Comparison of ENCODE assay signal across 9 mouse cellular contexts in genomic region chr11:69581814-69582213, GRCm38 (mm10). TPM values are rescaled to one million over a fixed set of nuclear protein-coding genes. Genes with fewer than 3 reads are reported as not detected.
DNase-seq lines count a peak whose midpoint lies in the region; ATAC-seq and TF ChIP-seq lines count a peak whose summit lies in the region.
"Had no signal": no experiment of that assay in that cellular context is flagged by ENCODE, and none has a peak within 500 bp of the region (broad histone marks: within the 10 kb centered on the region; RNA-seq: fewer than 3 reads in every experiment).

No protein-coding gene starts in this region.

- TF ChIP-seq POLR2A in limb, embryonic 14.5 days (IDR thresholded peaks at IDR 0.05; ENCODE audit: borderline replicate concordance, extremely low read depth, insufficient read depth, insufficient read length): no peak

- H3K9ac ChIP-seq in lung, embryonic 16.5 days (ENCODE audit: low read length): peak overlapping the region; percentile 86
- H3K9ac ChIP-seq in embryonic facial prominence, embryonic 12.5 days: peak overlapping the region; percentile 71
- H3K9ac ChIP-seq in limb, embryonic 14.5 days (ENCODE audit: low read depth, low read length, severe bottlenecking): peak overlapping the region; percentile 81
- peak overlapping the region; percentile 76 for H3K9ac ChIP-seq in stomach, embryonic 14.5 days (replicated peaks; ENCODE audit: low read depth, low read length)

- no peaks in the 10 kb centered on the region for H3K36me3 ChIP-seq in lung, embryonic 16.5 days (ENCODE audit: control insufficient read depth, insufficient read depth, low read length)
- peaks cover 11% of the 10 kb centered on the region for H3K36me3 ChIP-seq in embryonic facial prominence, embryonic 12.5 days
- H3K36me3 ChIP-seq in limb, embryonic 14.5 days (ENCODE audit: control insufficient read depth, insufficient read depth, low read length): peaks cover 24% of the 10 kb centered on the region
- peaks cover 15% of the 10 kb centered on the region; the same call in 1 of the 2 replicates for H3K36me3 ChIP-seq in stomach, embryonic 14.5 days (ENCODE audit: control insufficient read depth, insufficient read depth, low read length)

- no peak for DNase-seq in lung, postnatal 4 days
- no peak for DNase-seq in limb, embryonic 14.5 days (ENCODE audit: low spot score)
- DNase-seq in adrenal gland, postnatal 36 days: no peak
- DNase-seq in thymus, postnatal 10 days (ENCODE audit: low spot score in 2 of 2): no peak
- DNase-seq in T-cell, adult 2 months (ENCODE audit: low spot score): no peak

- under 1% methylated on average over 8 of the region's 8 CpGs for WGBS in lung, embryonic 16.5 days
- WGBS in embryonic facial prominence, embryonic 12.5 days: under 1% methylated on average over 8 of the region's 8 CpGs
- WGBS in limb, embryonic 14.5 days: under 1% methylated on average over 8 of the region's 8 CpGs
- WGBS in stomach, embryonic 14.5 days: 2% methylated on average over 8 of the region's 8 CpGs

- H3K4me1 ChIP-seq in lung, embryonic 16.5 days (replicated peaks; ENCODE audit: control insufficient read depth, insufficient read depth, low read length): peaks cover 21% of the 10 kb centered on the region
- peaks cover 24% of the 10 kb centered on the region for H3K4me1 ChIP-seq in embryonic facial prominence, embryonic 12.5 days
- H3K4me1 ChIP-seq in limb, embryonic 14.5 days (ENCODE audit: control insufficient read depth, insufficient read depth, low read length): peaks cover 23% of the 10 kb centered on the region
- H3K4me1 ChIP-seq in stomach, embryonic 14.5 days (ENCODE audit: control insufficient read depth, insufficient read depth, low read length): peaks cover 18% of the 10 kb centered on the region

- H3K4me2 ChIP-seq in lung, embryonic 16.5 days (ENCODE audit: low read depth, low read length): peak overlapping the region; percentile 72
- H3K4me2 ChIP-seq in embryonic facial prominence, embryonic 12.5 days (replicated peaks): peak overlapping the region; percentile 68
- H3K4me2 ChIP-seq in limb, embryonic 14.5 days (replicated peaks; ENCODE audit: low read depth, low read length, severe bottlenecking): peak overlapping the region; percentile 73
- H3K4me2 ChIP-seq in stomach, embryonic 14.5 days (replicated peaks; ENCODE audit: low read depth, low read length): peak overlapping the region; percentile 95

- peak overlapping the region; percentile 98 for H3K27ac ChIP-seq in lung, embryonic 16.5 days (ENCODE audit: low read length)
- H3K27ac ChIP-seq in embryonic facial prominence, embryonic 12.5 days: peak overlapping the region; percentile 95
- peak overlapping the region; percentile 90 for H3K27ac ChIP-seq in limb, embryonic 14.5 days (replicated peaks; ENCODE audit: low read depth, low read length)
- H3K27ac ChIP-seq in stomach, embryonic 14.5 days (ENCODE audit: low read length): peak overlapping the region; percentile 96

- no peaks in the 10 kb centered on the region for H3K9me3 ChIP-seq in lung, embryonic 16.5 days (ENCODE audit: control insufficient read depth, low read length)
- no peaks in the 10 kb centered on the region for H3K9me3 ChIP-seq in embryonic facial prominence, embryonic 12.5 days
- no peaks in the 10 kb centered on the region for H3K9me3 ChIP-seq in limb, embryonic 14.5 days (ENCODE audit: control insufficient read depth, low read length)
- no peaks in the 10 kb centered on the region for H3K9me3 ChIP-seq in stomach, embryonic 14.5 days (ENCODE audit: control insufficient read depth, low read depth, low read length)

- H3K4me3 ChIP-seq in lung, embryonic 16.5 days (ENCODE audit: low read length): peak overlapping the region; percentile 89
- H3K4me3 ChIP-seq in embryonic facial prominence, embryonic 12.5 days: peak overlapping the region; percentile 72
- H3K4me3 ChIP-seq in limb, embryonic 14.5 days (replicated peaks; ENCODE audit: low read length): peak overlapping the region; percentile 83
- H3K4me3 ChIP-seq in stomach, embryonic 14.5 days (ENCODE audit: low read depth, low read length): peak overlapping the region; percentile 53

- no peaks in the 10 kb centered on the region for H3K27me3 ChIP-seq in lung, embryonic 16.5 days (ENCODE audit: control insufficient read depth, insufficient read depth, low read depth, low read length)
- H3K27me3 ChIP-seq in embryonic facial prominence, embryonic 12.5 days: no peaks in the 10 kb centered on the region
- no peaks in the 10 kb centered on the region for H3K27me3 ChIP-seq in limb, embryonic 14.5 days (ENCODE audit: control insufficient read depth, insufficient read depth, low read length)
- H3K27me3 ChIP-seq in stomach, embryonic 14.5 days (ENCODE audit: control insufficient read depth, insufficient read depth, low read length): no peaks in the 10 kb centered on the region

- no peak for ATAC-seq in lung, embryonic 16.5 days (ENCODE audit: low read depth)
- ATAC-seq in embryonic facial prominence, embryonic 12.5 days (ENCODE audit: insufficient number of reproducible peaks, insufficient read depth, low FRiP score, low TSS enrichment): no peak
- ATAC-seq in limb, embryonic 14.5 days (ENCODE audit: low FRiP score, low read depth): no peak
- no peak for ATAC-seq in stomach, embryonic 14.5 days (ENCODE audit: insufficient number of reproducible peaks, insufficient read depth, low FRiP score, low read depth)

RNA-seq across cellular contexts. Expression of gene Trp53, which starts 1.7 kb away (rescaled TPM):
- 141 and 154 TPM in 2 replicates for polyA plus RNA-seq in lung, embryonic 16.5 days (2015; fragmentation: Nextera tagmentation; extraction: Ambion mirVana)
- polyA plus RNA-seq in embryonic facial prominence, embryonic 12.5 days (2016; fragmentation: Nextera tagmentation; extraction: Ambion mirVana): 159 and 161 TPM in 2 replicates
- polyA plus RNA-seq in limb, embryonic 14.5 days (2012; rRNA removed): 173 and 200 TPM in 2 replicates
- polyA plus RNA-seq in limb, embryonic 14.5 days (2014; fragmentation: Nextera tagmentation; extraction: Ambion mirVana): 138 and 155 TPM in 2 replicates
- 155 and 163 TPM in 2 replicates for polyA plus RNA-seq in stomach, embryonic 14.5 days (2014; fragmentation: Nextera tagmentation; extraction: Ambion mirVana)
- total RNA-seq in adrenal gland, postnatal 36 days (2021): 10 to 100 TPM; 63.3 to 64.7 TPM

RNA-seq across cellular contexts. Expression of gene Wrap53, which starts 1.8 kb away (rescaled TPM):
- polyA plus RNA-seq in lung, embryonic 16.5 days (2015; fragmentation: Nextera tagmentation; extraction: Ambion mirVana): 26.2 and 29.2 TPM in 2 replicates
- polyA plus RNA-seq in embryonic facial prominence, embryonic 12.5 days (2016; fragmentation: Nextera tagmentation; extraction: Ambion mirVana): 29.4 and 36.2 TPM in 2 replicates
- 19.0 and 25.1 TPM in 2 replicates for polyA plus RNA-seq in limb, embryonic 14.5 days (2012; rRNA removed)
- polyA plus RNA-seq in limb, embryonic 14.5 days (2014; fragmentation: Nextera tagmentation; extraction: Ambion mirVana): 20.6 and 20.8 TPM in 2 replicates
- polyA plus RNA-seq in stomach, embryonic 14.5 days (2014; fragmentation: Nextera tagmentation; extraction: Ambion mirVana): 22.1 and 23.1 TPM in 2 replicates
- total RNA-seq in adrenal gland, postnatal 36 days (2021): 1 to 10 TPM; 9.2 to 9.7 TPM

RNA-seq across cellular contexts. Expression of gene Efnb3, which starts 21.8 kb away (rescaled TPM):
- polyA plus RNA-seq in lung, embryonic 16.5 days (2015; fragmentation: Nextera tagmentation; extraction: Ambion mirVana): 5.6 and 5.7 TPM in 2 replicates
- polyA plus RNA-seq in embryonic facial prominence, embryonic 12.5 days (2016; fragmentation: Nextera tagmentation; extraction: Ambion mirVana): 57.0 and 61.9 TPM in 2 replicates
- 57.6 and 78.1 TPM in 2 replicates for polyA plus RNA-seq in limb, embryonic 14.5 days (2012; rRNA removed)
- polyA plus RNA-seq in limb, embryonic 14.5 days (2014; fragmentation: Nextera tagmentation; extraction: Ambion mirVana): 12.7 and 14.6 TPM in 2 replicates
- 5.5 and 5.7 TPM in 2 replicates for polyA plus RNA-seq in stomach, embryonic 14.5 days (2014; fragmentation: Nextera tagmentation; extraction: Ambion mirVana)
- 1 to 10 TPM in 1 of 2 experiments, under 1 TPM in 1; 0.66 to 1.1 TPM for total RNA-seq in adrenal gland, postnatal 36 days (2021)

RNA-seq across cellular contexts. Expression of gene Atp1b2, which starts 23.9 kb away (rescaled TPM):
- polyA plus RNA-seq in lung, embryonic 16.5 days (2015; fragmentation: Nextera tagmentation; extraction: Ambion mirVana): 10.5 and 12.7 TPM in 2 replicates
- polyA plus RNA-seq in embryonic facial prominence, embryonic 12.5 days (2016; fragmentation: Nextera tagmentation; extraction: Ambion mirVana): 4.2 and 5.3 TPM in 2 replicates
- polyA plus RNA-seq in limb, embryonic 14.5 days (2012; rRNA removed): 17.9 and 20.6 TPM in 2 replicates
- polyA plus RNA-seq in limb, embryonic 14.5 days (2014; fragmentation: Nextera tagmentation; extraction: Ambion mirVana): 9.1 and 10.4 TPM in 2 replicates
- 8.8 and 10.0 TPM in 2 replicates for polyA plus RNA-seq in stomach, embryonic 14.5 days (2014; fragmentation: Nextera tagmentation; extraction: Ambion mirVana)
- total RNA-seq in adrenal gland, postnatal 36 days (2021): 10 to 100 TPM; 28.5 to 45.4 TPM

RNA-seq across cellular contexts. Expression of gene Dnah2, which starts 32.9 kb away (rescaled TPM):
- polyA plus RNA-seq in lung, embryonic 16.5 days (2015; fragmentation: Nextera tagmentation; extraction: Ambion mirVana): 1.9 TPM in 2 replicates
- polyA plus RNA-seq in embryonic facial prominence, embryonic 12.5 days (2016; fragmentation: Nextera tagmentation; extraction: Ambion mirVana): 2.4 and 2.8 TPM in 2 replicates
- 4.5 and 4.7 TPM in 2 replicates for polyA plus RNA-seq in limb, embryonic 14.5 days (2012; rRNA removed)
- 3.6 and 4.2 TPM in 2 replicates for polyA plus RNA-seq in limb, embryonic 14.5 days (2014; fragmentation: Nextera tagmentation; extraction: Ambion mirVana)
- polyA plus RNA-seq in stomach, embryonic 14.5 days (2014; fragmentation: Nextera tagmentation; extraction: Ambion mirVana): 1.4 and 2.3 TPM in 2 replicates
- total RNA-seq in adrenal gland, postnatal 36 days (2021): under 1 TPM; 0.10 to 0.30 TPM
- total RNA-seq: hematopoietic stem cell, adult 5-6 weeks had no signal
